Mouse (Mus musculus): ENCODE measurements around the gene Dohh. TPM values are rescaled to one million over a fixed set of nuclear protein-coding genes. Genes with fewer than 3 reads are reported as not detected.
A peak's percentile ranks its signal among the peaks of the same experiment; 100 is the strongest.

Dohh gene
- polyA plus RNA-seq, 1 experiment from 2014 or later: 74.3 TPM

DNA sequence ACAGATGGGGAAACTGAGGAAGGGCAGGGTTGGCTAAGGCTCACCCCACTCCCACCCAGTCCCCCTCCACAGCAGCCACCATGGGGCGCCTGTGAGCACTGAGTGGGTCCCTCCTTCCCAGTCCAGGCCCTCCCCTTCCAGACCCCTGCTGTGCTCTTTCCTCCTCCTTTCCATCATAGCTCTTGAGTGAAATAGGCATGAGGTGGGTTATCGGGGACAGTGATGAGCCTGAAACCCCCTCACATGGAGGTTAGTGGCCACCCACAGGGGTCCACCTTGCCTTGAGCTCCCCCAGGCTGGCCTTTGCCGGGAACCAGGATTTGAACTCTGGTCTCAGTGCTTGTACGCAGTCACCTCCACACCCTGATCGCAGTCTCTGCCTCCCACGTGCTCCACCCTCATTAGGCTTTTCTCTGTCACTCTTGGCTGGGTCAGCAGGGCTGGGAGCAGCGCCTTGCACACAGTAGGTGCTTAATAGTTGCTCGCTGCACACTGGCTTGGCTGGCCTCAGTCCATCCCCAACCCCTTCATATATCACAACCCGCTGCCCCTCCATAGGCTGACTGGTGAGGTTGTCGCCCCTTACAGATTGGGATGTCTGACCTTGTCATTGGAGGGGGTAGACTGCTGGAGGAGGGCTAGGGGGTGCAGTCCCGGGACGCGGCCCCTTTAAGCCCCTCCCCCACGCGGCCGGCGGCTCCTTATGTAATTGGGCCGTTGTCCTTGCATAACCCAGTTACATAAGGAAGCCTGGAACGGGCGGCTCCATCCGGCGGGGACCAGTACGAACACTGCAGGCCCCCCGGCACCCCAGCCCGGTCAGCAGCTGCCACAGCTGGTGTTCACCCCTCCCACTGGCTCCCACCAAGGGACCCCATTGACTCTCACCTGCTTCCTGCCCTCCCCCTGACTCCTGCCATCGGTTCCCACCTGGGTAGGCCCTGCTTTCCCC is 29.4 kb downstream of the Dohh start:
- Histone ChIP-seq H3K27me3 (ENCODE audit: insufficient read depth, low read length) (no peaks in the 10 kb centered on the region), H3K4me3 (replicated peaks; ENCODE audit: low read depth, low read length) (no peak overlapping the region), H3K36me3 (ENCODE audit: insufficient read depth, low read length) (no peaks in the 10 kb centered on the region), H3K9me3 (replicated peaks; ENCODE audit: low read length) (no peaks in the 10 kb centered on the region), H3K4me2 (ENCODE audit: low read length) (peak overlapping the region; percentile 42), H3K27ac (peak overlapping the region; percentile 75), H3K4me1 (replicated peaks; ENCODE audit: insufficient read depth, low read length) (peaks cover 63% of the 10 kb centered on the region), H3K9ac (ENCODE audit: low read depth, low read length) (peak overlapping the region; percentile 51)
- DNase-seq (ENCODE audit: low spot score): peak; percentile 85
- peak; percentile 26 for ATAC-seq (replicated peaks; ENCODE audit: low FRiP score, low read depth)
- TF ChIP-seq CTCF (IDR thresholded peaks at IDR 0.05; ENCODE audit: low read depth): no peak; the same call in 1 of the 2 replicates
- WGBS: 28% methylated on average over 26 of the region's 26 CpGs

DNA sequence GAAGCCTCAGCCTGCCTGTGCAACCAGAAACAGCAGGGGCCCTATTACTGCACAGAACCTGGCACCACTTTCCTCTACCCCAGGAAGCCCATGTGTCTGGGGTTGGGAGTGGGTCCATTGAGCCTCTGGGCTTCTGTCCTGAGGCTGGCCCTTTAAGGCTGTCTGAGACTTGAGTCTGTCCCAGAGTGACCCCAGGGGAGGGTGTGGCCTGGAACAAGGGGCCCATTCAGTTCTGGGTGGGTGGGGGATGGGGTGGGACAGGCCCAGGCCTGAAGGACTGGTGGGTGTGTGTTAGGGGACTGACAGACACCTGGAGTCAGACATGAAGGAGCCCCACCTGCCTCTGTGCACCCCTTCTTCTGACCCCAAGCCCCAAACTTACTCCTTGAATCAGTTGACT is 30.5 kb downstream of the Dohh start:
- ATAC-seq (replicated peaks; ENCODE audit: low FRiP score, low read depth): no peak
- no peak for DNase-seq (ENCODE audit: low spot score)
- Histone ChIP-seq H3K9ac (ENCODE audit: low read depth, low read length) (no peak overlapping the region), H3K27me3 (ENCODE audit: insufficient read depth, low read length) (no peaks in the 10 kb centered on the region), H3K9me3 (replicated peaks; ENCODE audit: low read length) (no peaks in the 10 kb centered on the region), H3K4me1 (replicated peaks; ENCODE audit: insufficient read depth, low read length) (peaks cover 58% of the 10 kb centered on the region), H3K4me3 (replicated peaks; ENCODE audit: low read depth, low read length) (no peak overlapping the region), H3K27ac (peak overlapping the region; percentile 60; the same call in 1 of the 2 replicates), H3K36me3 (ENCODE audit: insufficient read depth, low read length) (peaks cover 9% of the 10 kb centered on the region; the same call in 1 of the 2 replicates), H3K4me2 (ENCODE audit: low read length) (peak overlapping the region; percentile 5; the same call in 1 of the 2 replicates)
- no peak for TF ChIP-seq CTCF (IDR thresholded peaks at IDR 0.05; ENCODE audit: low read depth)

DNA sequence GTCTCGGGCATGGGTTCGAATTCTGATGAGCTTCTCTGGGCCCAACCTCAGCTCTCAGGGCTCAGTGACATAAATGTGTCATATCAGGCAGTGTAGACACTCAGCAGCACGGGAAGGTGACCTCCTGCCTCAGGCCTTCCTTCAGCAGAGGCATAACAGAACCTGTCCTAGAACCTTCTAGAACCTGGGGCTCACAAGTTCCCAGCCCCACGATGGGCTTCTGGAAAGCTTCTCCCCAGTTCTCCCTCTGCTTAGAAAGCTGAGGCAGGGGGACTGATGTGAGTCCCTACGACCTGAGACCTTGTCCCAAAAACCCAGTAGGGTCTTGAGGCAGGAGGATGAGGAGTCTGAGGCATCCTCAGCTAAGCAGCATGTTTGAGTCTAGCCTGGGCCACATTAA is 30.9 kb downstream of the Dohh start:
- Histone ChIP-seq H3K9ac (ENCODE audit: low read depth, low read length) (no peak overlapping the region), H3K36me3 (ENCODE audit: insufficient read depth, low read length) (peaks cover 12% of the 10 kb centered on the region; the same call in 1 of the 2 replicates), H3K4me2 (ENCODE audit: low read length) (no peak overlapping the region), H3K4me3 (replicated peaks; ENCODE audit: low read depth, low read length) (no peak overlapping the region), H3K9me3 (replicated peaks; ENCODE audit: low read length) (no peaks in the 10 kb centered on the region), H3K27ac (no peak overlapping the region; the same call in 1 of the 2 replicates), H3K4me1 (replicated peaks; ENCODE audit: insufficient read depth, low read length) (peaks cover 55% of the 10 kb centered on the region), H3K27me3 (ENCODE audit: insufficient read depth, low read length) (no peaks in the 10 kb centered on the region)
- ATAC-seq (replicated peaks; ENCODE audit: low FRiP score, low read depth) (no peak), DNase-seq (ENCODE audit: low spot score) (no peak)
- no peak for TF ChIP-seq CTCF (IDR thresholded peaks at IDR 0.05; ENCODE audit: low read depth)
- 82% methylated on average over 5 of the region's 5 CpGs for WGBS

DNA sequence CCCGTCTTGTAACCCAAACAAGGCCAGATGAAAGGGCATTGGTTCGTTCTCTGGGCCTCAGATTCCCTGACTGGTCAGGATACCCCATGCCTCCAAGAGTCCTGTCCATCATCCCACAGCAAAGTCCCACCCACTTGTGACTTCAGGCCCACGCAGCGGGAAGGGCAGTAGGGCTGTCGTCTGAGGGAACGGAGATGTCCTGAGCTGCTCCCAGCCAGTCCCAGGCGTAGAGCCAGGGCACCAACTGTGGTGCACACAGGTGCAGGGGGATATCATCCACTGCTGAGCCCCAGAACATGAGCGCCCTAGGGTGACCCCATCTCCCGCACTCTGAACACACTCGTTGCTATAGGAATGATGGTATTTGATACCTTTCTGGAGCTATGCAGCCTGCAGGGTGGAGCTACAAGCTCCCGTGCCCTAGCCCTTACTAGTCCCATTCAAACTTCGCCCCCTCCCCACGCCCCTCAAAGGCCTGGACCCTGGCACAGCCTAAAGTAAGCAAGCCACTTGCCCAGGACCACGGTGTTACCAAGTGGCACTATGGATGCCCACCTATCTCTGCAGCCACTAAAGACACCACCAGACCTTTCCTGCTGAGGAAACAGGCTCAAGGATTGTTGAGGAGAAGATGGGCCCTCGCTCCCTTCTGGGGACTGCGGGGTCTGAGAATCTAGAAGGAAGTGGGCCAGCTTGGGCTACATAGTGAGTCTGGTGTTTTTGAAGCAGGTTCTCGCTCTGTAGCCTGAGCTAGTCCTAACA is 31.5 kb downstream of the Dohh start:
- no peaks in the 10 kb centered on the region for H3K9me3 ChIP-seq (replicated peaks; ENCODE audit: low read length)
- H3K4me2 ChIP-seq (ENCODE audit: low read length): no peak overlapping the region
- H3K36me3 ChIP-seq (ENCODE audit: insufficient read depth, low read length): peaks cover 15% of the 10 kb centered on the region; the same call in 1 of the 2 replicates
- DNase-seq (ENCODE audit: low spot score) (no peak), ATAC-seq (replicated peaks; ENCODE audit: low FRiP score, low read depth) (no peak)
- H3K9ac ChIP-seq (ENCODE audit: low read depth, low read length): no peak overlapping the region
- no peaks in the 10 kb centered on the region for H3K27me3 ChIP-seq (ENCODE audit: insufficient read depth, low read length)
- WGBS: 69% methylated on average over 17 of the region's 17 CpGs
- H3K4me1 ChIP-seq (replicated peaks; ENCODE audit: insufficient read depth, low read length): peaks cover 55% of the 10 kb centered on the region
- no peak for TF ChIP-seq CTCF (IDR thresholded peaks at IDR 0.05; ENCODE audit: low read depth)
- H3K4me3 ChIP-seq (replicated peaks; ENCODE audit: low read depth, low read length): no peak overlapping the region
- H3K27ac ChIP-seq: peak overlapping the region; percentile 14; the same call in 1 of the 2 replicates

DNA sequence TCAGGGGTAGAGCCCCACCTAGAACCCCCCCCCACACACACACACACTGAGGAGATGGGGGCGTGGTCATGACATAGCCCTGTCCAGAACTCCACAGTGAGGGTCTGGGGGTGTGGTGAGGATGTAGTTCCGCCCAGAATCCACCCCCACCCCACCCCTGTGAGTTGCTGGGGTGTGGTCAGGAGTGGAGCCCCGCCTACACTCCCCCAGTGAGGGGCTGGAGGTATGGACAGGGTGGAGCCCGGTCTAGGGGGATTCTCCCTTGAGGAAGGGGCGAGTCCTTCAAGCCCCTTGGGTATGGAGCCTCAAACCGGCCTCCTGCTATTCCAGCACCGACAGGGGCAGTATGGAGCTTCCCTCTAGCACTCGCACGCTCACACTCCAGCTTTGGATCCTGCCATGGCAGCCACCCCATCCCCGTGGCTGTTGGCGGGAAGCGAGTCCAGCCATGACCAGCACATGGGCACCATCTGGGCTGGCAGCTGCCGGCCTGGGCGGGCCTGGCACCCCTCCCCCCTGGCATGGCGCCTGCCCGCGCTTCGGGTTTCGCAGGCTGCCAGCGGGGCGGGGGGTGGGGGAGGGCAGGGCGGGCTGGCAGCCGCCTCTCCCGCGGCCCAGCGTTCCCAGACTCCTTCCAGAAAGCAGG is 32.5 kb downstream of the Dohh start:
- H3K27ac ChIP-seq: peak overlapping the region; percentile 70
- H3K36me3 ChIP-seq (ENCODE audit: insufficient read depth, low read length): peaks cover 15% of the 10 kb centered on the region; the same call in 1 of the 2 replicates
- no peaks in the 10 kb centered on the region for H3K9me3 ChIP-seq (replicated peaks; ENCODE audit: low read length)
- DNase-seq (ENCODE audit: low spot score) (peak; percentile 84), ATAC-seq (replicated peaks; ENCODE audit: low FRiP score, low read depth) (peak; percentile 64)
- peak overlapping the region; percentile 23; the same call in 1 of the 2 replicates for H3K9ac ChIP-seq (ENCODE audit: low read depth, low read length)
- peak overlapping the region; percentile 52 for H3K4me2 ChIP-seq (ENCODE audit: low read length)
- 7% methylated on average over 24 of the region's 26 CpGs for WGBS
- H3K4me1 ChIP-seq (replicated peaks; ENCODE audit: insufficient read depth, low read length): peaks cover 48% of the 10 kb centered on the region
- TF ChIP-seq CTCF (IDR thresholded peaks at IDR 0.05; ENCODE audit: low read depth): peak; percentile 64
- no peak overlapping the region for H3K4me3 ChIP-seq (replicated peaks; ENCODE audit: low read depth, low read length)
- H3K27me3 ChIP-seq (ENCODE audit: insufficient read depth, low read length): no peaks in the 10 kb centered on the region
